Mouse (Mus musculus): ENCODE data around the gene Umod. TPM values are rescaled to one million over a fixed set of nuclear protein-coding genes. Genes with fewer than 3 reads are reported as not detected.
A peak's percentile ranks its signal among the peaks of the same experiment; 100 is the strongest.

The Umod gene
- total RNA-seq (2021) = not detected
- long read RNA-seq, experiment 1 = 0 reads
- long read RNA-seq, experiment 2, transcript Umod-201 (11 exons, 2,625 nt) = major isoform, 12 of 27 reads
- long read RNA-seq, experiment 2, transcript Umod-206 (11 exons, 2,571 nt) = minor isoform, 5 of 27 reads
- long read RNA-seq, experiment 2, partial matches to known transcripts = 10 of 27 reads
- long read RNA-seq, experiment 2, other reads (novel, unspliced or antisense) = 0 of 27 reads

- no peak for DNase-seq
Measured at GRCm38 (mm10) chr7:119479256-119479655, at the start of gene Umod. Gene Umod (minus strand): TSS chr7:119479282.

GRCm38 (mm10) chr7:119528617-119529016 lies 49.5 kb upstream of the Umod start:
- no peak for DNase-seq

DNA sequence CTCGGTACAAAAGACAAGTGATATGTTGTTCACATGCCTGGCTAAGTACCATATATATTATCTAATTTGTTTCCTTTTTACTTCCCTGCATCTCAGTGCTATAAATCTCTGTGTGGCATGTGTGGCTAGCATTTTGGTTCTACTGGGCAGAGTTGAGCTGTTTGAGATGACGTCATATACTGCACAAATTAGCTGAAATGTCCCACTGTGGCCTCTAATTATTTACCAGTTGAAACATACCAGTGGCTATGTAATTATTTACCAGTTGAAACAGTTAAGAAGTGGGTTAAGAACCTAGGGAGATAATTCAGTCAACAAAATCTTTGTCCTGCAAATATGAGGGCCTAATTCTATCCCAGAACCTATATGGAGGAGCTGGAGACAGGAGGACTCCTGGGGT lies 48.5 kb upstream of the Umod start:
- DNase-seq = no peak

DNA sequence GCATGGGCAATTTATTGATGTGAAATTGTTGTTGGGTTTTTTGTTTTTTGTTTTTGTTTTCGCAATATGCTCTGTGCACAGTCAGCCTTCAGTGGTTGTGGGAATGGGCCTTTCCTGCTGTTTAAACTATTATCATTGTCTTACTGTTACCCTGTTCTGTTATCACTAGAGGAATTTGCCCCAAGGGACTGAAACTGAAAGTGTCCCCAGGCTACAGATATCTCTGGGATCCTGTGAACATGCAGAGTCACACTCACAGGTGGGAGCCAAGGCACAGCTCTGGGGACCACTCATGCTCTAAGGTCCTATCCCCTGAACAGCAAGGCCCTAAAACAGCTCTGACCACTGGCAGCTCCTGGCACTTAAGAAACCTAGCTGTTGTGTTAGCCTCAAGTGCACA lies 48.1 kb upstream of the Umod start:
- no peak for DNase-seq

- no peak for DNase-seq
Measured at GRCm38 (mm10) chr7:119526486-119526885, 47.4 kb upstream of the Umod start.

- peak; percentile 74 for DNase-seq
Measured at GRCm38 (mm10) chr7:119525881-119526281, 46.8 kb upstream of the Umod start.

GRCm38 (mm10) chr7:119523389-119523788 lies 44.3 kb upstream of the Umod start, which contains the start of gene Pdilt:
Gene Pdilt (minus strand): TSS chr7:119523489.
- DNase-seq = no peak

GRCm38 (mm10) chr7:119522385-119522784 lies 43.3 kb upstream of the Umod start:
- peak; percentile 45 for DNase-seq

DNA sequence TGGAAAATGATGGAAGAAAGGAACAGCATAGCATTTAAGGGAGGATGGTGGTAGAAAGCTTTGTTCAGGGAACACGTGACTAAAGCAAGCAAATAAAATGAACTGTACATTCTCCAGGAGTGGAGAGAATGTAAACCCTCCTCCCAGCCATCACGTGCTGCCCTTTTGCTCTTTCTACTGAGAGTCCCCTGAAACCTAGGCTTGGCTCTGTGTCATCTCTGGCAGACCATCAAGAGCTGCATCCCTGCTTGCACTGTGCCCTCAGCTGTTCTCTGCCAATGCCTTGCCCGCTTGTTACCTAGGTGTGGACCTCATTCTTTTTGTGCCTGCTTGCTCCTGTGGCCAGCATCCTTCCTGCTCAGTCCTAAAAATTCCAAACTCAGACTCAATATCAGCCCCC lies 42.7 kb upstream of the Umod start:
- DNase-seq = no peak

- peak; percentile 89 for DNase-seq
Measured at GRCm38 (mm10) chr7:119519654-119520053, 40.6 kb upstream of the Umod start.

DNA sequence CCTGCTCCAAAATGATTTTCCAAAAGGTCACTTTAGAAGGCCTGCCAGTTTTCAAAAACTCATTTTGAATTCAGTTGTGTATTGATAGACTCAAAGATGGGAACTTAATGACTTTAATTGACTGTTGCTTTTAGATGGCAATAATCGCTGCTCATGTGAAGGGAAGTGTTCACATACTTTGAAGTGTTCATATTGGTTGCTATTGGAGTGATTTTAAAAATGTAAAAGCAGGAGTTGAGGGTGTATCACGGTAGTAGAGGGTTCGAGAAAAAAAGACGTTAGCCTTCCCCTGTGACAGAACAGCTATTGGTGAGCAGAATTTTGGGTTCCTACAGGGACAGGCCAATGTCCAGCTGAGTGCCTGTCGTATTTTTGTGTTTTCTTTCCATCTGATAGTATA lies 40.1 kb upstream of the Umod start, which contains the start of gene Acsm5:
Acsm5 (plus strand) TSS at position 301 of the 400 bp plus-strand sequence.
- no peak for DNase-seq

DNA sequence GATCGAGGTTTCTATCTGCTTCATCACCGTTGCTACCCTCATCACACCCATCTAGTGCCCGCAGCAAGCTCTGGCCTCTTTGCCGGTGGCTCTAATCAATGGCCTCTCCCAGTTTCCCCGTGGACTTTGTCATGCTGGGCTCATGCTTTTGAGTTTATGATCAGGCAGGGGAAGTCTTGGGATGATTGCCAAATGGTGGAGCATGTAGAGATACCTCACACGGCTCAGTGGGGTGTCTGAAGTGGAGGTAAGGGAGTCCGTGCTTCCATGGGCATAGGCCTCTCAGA lies 37.1 kb upstream of the Umod start:
- DNase-seq = no peak

DNA sequence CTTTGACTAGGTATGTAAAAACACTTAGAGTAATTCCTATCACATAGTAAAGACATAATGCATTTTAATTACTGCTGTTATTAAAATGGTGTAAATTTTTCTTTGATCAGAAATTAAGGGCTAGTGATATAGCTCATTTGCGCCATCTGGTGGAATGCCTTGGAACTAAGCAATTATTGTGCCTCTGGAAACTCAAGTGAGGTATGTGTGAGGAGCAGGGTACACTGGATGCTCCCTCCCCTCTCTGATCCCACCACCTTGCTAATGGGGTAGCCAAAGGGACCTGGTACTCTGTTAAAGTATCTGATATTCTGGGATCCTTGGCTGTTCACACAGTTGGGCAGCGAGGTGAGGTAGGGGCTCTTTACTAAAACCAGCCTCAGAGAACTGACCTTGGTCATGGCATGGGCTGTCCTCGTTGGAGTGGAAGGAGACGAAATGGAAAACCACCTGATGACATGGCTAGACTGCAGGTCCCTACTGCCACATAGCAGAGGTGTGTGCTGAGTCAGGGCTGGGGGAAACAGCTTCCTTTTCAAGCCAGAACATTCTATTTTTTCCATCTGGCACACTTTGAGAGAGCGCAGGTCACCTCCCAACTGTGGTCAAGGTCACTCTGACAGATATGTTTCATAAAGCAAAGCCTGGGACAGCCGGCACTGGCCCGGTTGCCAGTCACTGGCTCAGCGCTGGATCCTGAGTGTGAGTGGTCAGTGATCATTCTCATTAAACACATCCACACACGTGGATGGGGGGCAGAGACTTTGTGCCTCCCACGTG lies 36.6 kb upstream of the Umod start:
- peak; percentile 59 for DNase-seq

DNA sequence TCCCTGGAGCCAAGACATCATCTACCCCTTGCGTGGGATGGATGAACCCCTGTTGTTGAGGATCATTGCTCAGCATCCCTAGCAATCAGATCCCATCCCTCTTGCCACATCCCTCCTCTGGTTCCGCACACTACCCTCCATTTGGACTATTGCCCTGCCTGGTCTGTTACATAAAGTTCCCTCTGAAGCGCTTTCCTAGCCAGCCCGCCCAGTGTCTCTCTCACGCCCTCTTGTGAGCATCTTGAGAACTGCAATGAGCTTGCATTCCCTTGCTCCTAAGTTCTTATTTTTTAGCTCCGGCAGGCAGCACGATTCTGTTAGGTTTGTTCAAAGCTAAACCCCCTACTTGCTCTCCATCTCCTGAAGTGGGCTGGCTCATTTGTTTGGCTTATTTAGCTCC lies 34.0 kb upstream of the Umod start:
- peak; percentile 68 for DNase-seq

DNA sequence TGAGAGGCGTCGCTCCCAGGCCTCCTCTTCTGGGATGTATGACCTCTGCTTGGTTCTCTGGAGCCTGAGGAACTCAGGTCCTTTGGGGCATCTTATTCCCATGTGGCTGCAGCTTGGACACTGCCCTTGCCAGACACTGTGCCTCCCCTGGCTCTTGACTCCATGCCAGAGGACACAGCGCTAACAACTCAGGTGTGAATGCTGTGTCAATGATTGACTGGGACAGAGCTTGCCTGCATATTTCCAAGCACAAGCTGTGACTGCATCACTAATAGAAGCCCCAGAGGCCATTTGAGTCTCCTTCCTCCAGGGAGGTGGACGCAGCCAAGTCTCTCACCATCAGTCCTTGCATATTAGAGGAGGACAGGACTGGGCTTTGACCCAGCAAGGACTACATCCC lies 32.1 kb upstream of the Umod start:
- no peak for DNase-seq

DNA sequence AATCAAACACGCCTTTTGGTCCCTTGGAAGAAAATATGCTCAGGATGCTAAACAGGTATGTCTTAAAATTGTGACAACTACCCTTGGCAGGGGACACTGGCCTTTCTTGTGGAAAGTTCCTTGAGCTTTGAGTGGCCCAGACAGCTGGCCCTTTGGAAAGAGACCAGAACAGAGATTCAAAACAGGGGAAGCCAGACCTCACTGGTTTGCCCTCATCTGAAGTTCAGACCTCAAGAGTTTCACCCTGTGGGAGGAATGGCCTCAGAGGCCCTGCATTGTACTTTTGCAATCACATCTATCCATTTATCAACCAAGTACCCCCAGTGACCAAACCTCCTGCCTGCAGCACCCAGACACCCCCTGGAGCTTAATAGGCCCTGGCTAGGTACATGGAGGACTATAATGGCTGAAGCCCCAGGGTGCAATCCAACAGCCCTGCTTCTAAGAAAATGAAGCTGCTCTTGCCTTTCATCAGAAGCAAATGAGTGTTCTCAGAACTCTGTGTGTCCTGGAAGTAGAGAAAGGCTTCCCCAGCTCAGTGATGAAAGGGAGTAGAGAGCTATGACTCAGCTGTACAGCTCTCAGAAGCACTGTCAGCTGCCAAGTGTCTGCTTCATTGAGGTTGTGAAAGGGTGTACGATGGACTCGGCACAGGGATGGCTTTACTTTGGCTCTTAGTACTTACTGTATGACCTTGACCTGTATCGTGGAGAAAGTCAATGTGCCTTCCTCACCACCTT lies 11.1 kb upstream of the Umod start:
- no peak for DNase-seq

DNA sequence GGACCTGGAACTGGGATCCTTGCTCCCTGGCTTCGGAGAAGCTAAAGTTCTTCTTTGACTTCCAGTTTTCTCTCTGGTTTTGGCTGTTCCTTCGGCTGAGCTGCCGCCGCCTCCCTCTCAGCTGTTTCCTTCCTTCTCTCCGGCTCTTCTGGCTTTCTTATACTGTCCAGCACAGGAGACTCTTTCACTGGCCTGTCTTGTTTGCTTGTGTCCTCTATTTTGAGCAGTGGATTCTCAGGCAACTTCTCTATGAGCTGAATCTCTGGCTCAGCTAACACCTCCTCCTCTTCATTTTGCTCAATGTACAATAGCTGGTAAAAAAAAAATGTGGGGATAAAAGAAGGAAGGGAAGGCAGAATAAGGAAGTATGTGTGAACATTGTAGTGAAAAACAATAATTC lies 7.6 kb upstream of the Umod start:
- DNase-seq = no peak

- DNase-seq = no peak
Measured at GRCm38 (mm10) chr7:119484154-119484553, 5.1 kb upstream of the Umod start.

- DNase-seq = no peak
Measured at GRCm38 (mm10) chr7:119476500-119477389, 2.3 kb downstream of the Umod start.

DNA sequence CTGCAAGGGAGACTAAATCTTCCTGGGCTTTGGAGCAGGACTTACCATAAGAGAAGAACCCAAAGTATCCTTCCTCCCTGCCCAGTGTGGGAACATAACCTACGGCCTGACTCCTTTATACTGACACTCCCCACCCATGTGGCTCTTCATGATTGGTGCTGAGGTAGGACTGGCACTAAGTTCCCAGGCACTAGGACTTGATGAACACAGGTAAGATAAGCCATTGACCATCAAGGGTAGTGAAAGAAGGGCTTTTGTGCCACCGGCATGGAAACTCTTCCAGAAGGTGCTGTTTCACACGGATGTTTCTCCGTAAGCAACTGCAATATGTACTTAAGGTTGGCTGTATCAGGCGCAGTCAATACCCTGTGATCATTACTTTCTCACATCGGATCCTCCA lies 19.9 kb downstream of the Umod start, which contains the start of gene Gp2:
Gp2 (minus strand) TSS at position 101 of the 400 bp plus-strand sequence.
- DNase-seq = no peak

DNA sequence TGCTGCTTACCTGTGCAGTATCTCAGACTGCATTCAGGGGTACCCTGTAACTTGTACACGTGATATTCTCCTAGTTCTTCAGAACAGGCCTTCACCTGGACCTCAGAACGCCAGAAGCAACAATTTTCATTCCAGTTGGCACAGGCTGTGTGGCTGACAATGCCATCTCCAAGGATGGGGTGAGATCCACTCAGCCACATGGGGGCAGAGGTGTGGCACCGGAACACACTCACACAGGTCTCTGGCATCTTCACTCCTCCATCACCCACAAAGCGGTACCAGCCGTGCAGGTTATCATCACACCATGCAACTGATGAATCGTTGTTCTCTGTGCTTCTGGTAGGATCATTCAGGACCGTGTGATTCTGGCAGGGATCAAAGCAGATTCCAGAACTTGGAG lies 24.9 kb downstream of the Umod start:
- no peak for DNase-seq

GRCm38 (mm10) chr7:119443849-119444248 lies 35.2 kb downstream of the Umod start:
- DNase-seq = no peak
